Mouse (Mus musculus) hindlimb bud, embryonic 11.5 days (tissue): Measurements from ENCODE around the gene Itpr1.

ENCODE experiments used
- DNase-seq: peaks from one replicate; pipeline ENCODE4 v3.0.0-alpha.2; 2012; ENCODE audit warnings: low read depth, low spot score; ENCODE audit errors: extremely low spot score

Itpr1 gene

DNA sequence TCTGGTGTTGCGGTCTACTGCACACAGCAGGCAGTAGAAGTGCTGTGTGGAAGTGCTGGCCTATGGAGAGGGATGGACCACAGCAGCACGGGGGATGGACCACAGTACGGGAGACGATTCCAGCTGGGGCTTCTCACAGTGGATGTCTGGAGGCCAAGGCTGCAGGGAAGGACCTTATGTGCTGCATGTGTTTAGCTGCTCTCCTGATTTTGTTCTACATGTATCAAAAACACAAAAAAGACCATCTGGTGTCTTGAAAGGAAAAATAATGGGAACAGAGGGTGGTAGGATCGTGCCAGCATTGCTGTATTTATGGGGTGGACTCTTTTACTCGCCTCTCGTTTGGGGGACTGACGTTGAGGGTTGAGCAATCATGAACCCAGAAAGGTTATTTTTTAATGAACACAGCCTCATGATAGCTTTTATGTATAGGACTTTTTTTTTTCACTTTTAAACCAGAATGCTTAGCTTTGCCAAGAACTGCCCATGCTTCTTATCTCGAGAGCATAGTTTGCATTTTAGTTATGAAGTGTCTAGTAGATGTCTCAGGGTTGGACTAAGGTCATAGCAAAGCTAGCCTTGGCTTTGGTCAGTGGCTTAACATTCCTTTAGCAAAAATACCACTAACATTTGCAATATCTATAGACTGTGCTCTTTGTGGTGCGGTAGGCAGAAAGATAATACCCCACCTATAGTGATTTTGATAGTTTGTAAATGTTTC is 61.6 kb downstream of the Itpr1 start:
- no peak for DNase-seq

DNA sequence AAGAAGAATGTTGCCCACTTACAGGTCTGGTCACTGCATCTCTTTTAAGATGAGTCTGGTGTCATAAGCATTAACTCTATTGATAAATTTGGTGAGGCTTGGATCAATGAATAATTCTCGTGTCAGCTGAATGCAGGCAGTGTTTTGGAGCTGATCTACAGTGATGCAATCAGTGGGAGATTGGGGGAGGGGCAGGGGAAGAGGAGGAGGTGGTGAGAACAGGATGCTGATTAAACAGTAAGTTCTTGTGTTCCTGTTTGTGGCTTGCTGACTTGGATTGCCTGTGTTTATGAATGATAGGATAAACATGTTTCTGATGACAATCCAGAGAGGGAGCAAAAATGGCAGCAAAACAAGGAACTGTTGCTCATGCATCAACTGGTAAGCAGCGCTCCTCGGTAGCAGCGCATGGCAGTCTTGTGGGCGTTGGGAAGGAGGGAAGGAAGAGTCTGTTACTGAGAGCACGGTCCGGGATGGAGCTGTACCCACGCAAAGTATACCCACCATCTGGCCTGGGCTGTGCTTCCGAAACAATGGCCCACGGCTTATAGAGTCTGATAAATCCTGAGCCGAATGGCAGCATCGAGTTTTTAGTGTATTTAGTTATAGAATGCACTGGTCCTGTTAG is 64.1 kb downstream of the Itpr1 start:
- no peak for DNase-seq

DNA sequence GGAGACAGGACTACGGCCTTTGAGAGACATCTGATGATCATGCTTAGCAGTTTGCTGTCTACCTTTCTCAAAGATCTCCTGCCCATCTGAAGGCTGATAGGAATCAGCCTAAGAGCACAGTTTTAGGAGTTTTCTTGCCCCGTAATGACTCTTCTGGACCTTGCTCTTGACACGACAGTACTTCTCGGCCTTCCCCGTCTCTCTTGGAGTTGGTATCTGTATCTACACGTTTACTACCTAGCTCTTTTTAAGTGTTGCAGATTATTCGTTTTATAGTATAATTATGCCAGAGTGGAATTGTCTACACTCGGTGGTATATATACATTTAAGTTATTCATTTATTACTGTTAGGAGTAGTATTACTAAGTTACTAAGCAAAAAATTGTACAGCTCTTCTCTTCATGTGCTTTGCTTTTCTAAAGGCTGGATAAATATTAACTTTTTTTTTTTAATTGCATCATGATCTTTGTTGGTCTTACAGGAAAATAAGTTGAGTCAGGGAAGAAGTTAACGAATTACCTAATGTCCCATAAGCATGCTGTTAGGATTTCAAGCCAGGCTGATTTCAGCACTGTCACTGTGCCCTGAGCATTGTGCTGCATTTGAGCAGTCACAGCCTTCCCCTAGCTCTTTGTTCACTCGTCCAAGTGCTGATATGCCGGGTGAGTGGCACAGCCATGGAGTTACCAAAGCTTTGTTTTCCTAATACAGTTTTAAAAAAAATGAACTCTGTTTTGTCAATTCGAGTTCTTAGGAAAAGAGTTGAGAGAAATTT is 64.9 kb downstream of the Itpr1 start:
- no peak for DNase-seq

DNA sequence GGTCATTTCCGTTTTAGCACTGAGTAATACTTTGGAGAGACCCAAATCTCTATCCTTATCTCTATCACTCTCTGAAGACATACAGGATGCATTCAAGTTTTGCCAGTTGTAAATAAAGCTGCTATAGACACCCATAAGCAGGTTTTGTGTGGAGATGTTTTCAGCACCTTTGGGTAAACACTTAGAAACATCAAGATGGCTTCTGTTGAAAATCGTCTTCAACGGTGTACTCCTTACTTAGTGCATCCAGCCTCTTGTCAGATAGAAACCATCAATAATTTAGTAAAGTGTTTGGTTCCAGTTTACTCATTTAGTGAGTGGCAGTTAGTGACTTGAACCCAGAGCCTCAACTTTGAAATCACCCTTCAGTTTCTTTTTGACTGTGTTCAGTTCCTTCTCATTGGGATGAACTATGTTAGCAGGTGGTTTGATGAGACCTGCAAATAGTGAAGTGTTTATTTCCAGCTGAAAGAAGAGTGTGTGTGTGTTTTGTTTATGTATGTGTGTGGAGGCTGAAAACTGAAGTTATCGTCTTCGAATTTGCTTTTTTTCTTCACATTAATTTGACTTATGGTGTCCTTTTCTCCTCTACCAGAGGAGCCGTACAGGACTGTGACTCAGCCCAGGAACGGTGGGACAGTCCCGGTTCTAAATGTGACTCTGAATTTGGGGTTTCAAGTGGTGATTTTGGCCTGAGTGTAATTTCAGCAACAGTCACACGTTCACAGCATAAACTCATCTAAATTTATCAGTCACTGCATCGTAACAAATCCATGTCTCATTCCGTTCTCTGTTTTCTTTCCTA is 66.1 kb downstream of the Itpr1 start:
- DNase-seq, result no peak

DNA sequence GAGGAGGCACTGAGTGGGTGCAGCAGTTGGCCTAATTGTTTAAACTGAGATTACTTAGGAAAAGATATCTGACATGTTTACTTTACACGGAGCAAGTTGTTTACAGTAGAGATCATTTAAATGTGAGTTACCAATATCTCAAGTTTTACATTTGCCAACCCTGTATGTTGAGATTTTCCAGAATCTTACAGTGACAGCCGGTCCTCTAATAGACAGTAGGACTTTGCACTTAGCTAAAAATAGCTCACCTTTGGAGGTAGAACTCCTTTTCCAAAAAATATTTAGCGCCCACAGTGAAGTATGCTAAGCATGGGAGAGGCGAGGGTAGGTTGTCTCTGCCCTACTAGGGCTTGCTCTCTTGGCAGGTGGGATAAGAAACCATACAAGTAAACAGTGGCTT is 69.2 kb downstream of the Itpr1 start:
- DNase-seq, result no peak

DNA sequence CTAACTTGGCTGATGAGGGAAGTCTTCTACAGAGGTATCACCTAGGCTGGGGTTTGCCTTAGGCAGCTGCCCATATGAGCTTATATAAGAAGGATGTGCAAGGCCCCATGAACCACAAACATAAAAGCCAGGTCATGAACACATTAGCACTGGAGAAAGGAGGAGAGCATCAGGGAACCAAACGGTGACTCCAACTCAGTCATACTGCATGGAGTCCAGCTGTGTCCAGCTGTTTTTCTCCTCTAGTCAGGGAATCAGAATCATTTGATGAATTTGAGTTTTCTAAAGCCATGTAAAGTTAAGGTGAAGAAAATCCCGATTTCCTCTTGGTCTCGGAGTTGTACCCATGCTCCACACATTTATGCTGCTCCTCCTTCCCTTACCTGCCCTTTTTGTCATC is 69.7 kb downstream of the Itpr1 start:
- no peak for DNase-seq

DNA sequence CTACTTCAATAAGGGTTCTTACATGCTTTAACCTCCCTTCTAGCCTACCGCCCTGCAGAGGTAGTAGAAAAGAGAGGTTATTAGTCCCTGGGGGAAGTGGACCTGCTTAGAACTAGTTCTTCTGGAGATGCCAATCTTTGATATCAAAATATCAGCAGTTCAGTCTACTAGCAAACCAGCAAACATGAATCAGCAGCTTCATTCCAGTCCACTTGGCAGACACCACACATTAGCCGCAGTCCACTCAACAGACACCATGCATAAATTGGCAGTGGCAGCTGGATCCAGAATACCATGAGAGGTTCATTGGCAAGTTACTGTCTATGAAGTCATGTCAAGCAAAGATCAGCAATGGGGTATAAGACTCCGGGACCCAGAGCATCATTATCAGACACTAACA is 71.8 kb downstream of the Itpr1 start:
- DNase-seq, result no peak

DNA sequence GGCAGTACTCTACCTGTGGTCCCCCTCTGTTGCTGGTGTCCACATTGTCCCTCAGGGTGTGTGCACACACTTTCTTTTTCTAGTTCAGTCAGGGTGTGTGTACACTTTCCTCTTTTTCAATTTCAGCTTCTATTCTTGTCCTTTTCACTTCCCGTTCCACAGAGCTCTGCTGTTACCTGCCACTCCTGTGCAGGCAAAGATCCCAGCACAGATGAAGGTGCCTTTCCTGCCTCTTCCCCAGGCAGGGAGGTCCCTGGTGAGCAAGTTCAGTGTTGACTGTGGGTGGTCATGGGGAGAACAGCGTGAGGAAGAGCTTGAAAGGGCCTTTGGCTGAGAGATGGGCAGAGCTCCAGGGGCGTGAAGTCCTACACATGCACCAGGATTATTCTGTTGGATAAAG is 76.1 kb downstream of the Itpr1 start:
- no peak for DNase-seq

DNA sequence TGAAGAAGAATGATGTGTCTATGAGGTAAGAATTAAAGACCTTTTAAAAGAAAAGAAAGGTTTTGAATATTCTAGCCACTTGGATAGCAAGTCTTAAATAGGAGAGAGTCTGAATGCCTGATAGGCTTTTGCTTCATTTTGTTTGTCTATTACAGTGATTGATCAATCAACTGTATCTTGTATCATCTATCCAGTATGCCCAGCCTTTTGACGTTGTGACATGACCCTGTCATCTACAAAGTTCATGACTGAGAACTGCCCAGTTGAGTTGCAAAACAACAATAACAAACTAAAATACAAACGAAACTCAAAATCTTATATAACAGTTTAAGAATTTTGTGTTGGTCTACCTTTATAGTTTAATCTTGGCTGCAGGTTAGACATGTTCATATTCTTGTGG is 78.1 kb downstream of the Itpr1 start:
- DNase-seq, result no peak

DNA sequence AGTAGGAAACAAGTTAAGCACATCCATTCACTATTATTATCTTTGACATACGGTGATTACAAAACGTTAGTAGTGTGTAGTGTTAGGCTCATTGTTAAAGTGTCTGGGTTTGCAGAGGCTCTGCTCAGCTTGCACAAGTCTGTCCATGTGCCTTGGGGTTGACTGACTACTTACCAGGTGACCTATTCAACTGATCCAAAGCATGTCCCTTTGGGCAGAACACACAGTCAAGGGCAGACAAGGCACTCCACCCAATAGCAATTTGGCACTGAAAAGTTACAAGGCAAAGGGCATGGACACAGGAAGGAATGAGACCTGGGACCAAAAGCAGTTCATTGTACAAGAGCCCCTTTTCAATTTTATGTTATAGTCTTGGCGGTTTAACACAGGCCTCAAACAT is 78.7 kb downstream of the Itpr1 start:
- no peak for DNase-seq

DNA sequence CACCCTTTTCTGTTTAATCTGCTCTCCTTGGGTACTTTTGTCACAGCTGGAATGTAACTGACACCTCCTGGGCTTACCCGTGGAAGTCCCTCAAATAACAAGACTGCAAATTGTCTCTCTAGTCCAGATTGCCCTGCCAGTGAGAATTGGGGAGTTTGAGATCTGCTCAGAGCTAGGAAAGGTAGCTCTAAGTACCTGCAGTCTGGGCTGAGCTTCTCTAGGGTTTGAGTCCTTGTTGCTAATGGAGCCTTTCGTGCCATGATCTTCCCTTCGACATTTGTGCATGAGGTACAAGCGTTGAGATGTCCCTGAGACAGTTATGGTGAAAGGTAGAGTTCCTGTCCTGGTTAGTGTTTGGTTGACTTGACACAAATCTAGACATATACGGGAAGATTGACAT is 89.0 kb downstream of the Itpr1 start:
- DNase-seq, result no peak

DNA sequence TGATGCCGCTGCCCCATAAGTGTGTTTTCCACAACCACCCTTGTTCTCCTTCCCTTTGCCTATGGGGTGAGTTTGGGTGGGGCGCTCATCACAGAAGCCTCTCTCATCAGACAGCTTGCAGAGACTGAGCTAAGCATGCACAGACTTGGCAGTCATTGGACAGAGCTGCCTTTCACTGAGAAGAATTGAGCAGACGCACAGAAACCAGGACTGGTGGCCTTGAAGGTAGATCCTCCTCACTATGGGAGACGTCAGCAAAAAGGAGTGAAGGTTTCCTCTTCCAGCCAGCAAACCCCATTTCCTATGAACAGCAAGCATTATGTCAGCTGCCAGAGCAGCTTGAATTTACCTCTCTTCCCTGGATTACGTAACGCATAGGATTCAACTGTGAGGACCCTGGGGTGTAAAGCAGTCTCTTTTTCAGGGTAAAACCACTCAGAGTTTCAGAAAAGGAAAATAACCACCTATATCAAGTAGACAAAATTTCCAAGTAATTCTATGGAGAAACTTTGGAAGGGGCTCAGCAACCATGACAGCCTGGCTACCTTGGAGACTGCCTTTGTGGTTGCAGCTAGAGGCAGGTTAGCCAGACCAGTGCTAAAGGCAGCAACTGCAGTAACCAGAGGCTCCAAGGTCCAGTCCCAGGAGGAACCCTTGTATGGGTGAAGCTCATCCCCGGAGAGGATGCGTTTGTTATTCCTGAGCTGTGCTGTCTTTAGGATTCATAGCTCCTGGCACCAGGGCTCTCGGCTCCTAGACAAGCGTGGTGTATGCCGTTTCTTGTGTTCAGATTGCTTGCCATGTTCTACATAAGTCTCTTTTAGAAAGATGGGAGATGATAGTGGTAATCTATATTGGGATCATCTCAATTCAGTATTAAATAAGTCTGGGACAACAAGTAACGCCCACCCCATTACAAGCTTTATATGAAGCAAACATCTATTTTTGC is 91.0 kb downstream of the Itpr1 start:
- no peak for DNase-seq

DNA sequence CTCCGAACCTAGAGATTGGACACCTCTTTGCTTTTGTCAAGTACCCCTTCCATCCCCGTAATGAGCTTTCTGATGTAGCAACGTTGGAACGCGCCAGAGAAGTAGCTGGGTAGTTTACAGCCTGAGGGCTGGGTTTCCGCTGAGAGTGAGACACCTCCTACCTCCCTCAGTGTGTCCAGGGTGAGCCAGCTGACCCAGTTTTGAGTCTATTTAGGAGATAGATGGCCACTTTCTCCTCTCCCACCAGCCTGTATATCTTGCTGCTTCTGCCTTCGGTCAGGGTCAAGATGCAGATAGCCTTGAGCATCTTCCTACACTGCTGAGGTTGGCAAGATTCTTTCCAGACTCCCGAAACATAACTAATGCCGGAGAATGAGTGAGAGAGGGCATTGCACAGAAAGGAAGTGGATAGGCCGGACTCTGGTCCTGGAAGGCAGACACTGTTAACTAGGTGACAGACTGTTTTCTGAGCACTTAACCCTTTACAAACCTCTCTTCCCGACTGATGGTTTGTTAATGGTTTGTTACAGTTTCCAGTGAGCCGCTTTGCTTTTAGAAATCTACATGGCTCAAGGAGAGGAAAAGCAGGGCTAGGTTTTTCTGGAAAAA is 92.4 kb downstream of the Itpr1 start:
- no peak for DNase-seq

DNA sequence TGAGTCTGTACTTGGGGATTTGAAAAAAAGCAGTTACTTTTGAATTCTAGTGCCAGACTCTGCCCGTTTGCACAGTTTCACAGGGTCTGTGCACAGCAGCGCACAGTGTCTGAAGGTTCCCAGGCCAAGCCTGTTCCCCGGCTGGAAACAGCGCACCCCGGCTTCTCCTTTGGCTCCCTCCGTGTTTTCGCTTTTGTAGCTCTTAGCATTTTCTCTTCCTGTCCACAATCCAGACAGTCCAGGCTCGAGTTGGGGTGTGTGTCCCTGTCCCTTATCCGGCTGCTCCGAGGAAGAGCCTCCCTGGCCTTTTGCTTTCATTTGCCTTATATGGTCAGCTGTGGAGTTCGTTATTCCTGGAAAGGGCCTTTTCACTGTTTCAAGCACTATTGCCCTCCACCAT is 93.3 kb downstream of the Itpr1 start:
- DNase-seq, result no peak

DNA sequence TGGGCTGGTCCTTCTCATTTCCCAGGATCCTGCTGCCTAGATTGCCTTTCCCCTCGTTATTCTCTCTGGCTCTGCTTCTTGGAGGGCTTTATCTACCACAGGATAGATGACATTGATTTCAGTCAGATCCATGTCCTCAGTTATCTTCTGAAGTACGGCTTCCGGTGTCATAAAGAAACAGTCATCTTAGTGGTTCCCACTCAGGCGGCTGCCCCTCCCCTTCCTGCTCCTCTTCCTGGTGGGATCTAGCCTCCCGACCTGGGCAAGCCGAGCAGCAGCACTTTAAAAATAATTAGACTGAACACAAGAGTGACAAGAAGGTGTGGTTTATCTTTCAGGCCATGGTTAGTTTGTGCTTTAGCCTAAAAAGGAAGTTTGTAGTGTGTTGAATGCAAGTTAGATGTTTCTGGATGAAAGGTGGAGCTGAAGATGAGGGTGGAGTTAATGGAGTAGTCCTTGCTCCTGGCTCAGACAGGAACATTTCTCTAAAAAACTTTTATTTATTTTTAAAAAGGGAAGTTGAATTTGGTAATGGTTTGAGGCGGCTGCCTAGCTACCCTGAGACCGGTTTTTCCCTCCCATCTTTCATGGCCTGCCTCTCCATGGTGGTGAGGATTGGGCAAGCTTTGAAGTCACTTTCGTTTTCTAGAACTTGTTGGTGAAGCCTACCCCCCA is 94.2 kb downstream of the Itpr1 start:
- DNase-seq, result no peak

DNA sequence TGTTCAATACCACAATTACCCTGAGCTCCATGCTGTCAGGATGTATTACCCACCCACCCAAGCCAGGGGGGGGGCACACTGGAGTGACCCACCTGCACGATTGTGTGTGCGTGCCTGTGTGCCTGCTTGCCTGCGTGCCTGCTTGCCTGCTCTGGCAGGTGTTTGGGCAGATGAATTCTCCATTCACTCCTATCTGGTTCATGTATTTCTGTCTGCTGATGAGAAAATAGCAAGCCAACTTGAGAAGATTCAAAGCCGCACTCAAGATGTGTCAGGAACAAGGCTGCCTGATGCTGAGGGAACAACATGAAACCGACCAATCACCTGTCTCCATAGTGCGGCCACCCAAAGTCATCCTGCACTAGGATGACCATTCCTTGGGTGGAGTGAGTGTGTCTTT is 94.9 kb downstream of the Itpr1 start:
- no peak for DNase-seq

DNA sequence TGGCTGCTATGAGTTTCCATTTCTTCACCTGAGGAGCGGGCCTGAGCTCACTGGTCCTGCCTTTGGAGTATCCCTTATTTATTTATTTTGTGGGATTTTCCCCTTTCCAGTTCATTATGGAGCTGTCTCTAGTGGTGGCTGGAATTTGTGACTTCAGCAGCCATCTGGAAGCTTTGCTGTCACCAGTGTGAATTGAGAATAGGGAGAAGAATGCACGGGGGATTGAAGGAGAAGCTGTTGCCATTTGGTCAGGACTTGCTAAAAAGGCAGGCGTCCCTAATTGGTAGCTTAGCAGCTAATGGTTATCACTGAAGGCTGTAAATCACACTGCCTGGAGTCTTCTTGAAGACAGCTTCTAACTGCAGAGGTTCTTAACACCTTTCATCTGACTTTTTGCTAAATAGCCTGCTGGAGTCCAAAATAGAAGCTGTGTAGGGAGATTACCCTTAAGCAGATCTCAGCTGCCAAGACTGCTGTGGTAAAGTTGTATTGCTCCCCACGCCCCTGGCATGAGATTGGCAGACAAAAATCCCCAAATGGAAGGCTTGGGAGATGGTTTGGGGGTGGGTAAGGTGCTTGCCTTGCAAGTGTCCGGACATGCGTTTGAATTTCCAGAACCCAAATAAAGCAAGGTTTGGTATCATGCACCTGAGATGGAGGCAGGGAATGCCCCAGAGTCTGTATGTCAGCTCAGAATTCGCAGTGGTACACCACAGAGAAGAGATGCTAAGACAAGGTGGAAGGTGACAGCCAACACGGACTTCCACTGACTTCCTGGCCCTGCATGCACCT is 96.7 kb downstream of the Itpr1 start:
- no peak for DNase-seq

DNA sequence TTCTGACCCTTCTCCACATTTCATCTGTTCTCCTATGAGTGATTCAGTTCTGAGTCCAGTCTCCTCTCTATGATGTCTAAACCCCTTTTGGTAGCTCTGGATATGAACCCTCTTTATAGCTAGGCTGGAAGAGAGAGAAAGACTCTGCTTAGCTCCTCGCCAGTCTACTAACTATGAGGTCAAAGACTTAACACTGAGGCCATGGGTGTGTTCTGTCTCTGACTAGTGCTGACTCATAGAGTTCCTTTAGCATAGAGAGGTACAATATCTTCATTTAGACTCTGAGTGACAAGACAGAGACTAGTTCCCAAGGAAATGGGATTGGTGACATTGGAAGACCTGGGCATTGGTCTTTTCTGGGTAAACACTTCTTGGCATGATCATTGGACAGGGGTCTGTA is 100.2 kb downstream of the Itpr1 start:
- no peak for DNase-seq

DNA sequence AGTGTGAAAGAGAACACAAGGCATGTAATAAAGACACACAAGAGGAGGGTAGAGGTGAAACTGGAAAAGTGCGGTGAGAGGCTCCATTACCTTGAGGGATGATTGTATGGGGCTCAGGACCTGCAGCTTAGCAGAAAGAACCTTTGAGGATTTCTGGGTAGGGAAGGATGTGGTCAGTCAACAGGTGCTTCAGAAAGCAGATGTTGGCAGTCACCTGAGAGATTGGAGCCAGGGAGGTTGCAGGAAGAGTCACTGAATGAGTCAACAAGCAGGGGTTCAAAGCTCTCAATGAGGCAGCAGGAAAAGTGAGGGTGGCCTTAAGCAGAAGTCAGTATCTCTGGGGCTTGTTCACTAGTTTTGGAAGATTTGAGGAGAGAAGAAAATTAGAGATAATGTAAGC is 101.1 kb downstream of the Itpr1 start:
- no peak for DNase-seq
